Mouse (Mus musculus) NIH3T3 (cell line): ENCODE results near the gene Tmem19.

ENCODE experiments used
- DNase-seq: peaks from one replicate; pipeline ENCODE4 v3.0.0-alpha.2; 2012; ENCODE audit warnings: low read depth

Tmem19 gene

GRCm38 (mm10) chr10:115311263-115311965 lies 50.9 kb downstream of the Tmem19 start:
- no peak for DNase-seq

DNA sequence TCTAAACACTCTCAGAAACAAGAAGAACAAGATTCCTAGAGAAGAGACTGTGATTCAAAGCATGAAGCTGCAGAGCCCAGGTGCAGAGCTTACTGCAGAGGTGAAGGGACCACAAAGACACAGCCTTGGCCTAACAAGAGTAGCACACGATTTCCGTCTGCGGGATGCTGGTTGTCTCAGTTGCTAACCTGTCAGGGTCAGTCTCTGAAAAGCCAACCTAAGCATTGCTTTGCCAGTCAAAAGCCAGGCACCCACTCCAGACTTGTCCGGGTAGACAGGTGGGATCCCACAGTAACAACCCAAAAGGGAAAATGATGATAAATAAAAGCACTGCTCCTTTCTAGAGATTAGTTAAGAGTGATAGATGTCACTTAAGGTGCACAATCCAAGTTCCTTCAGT lies 53.1 kb downstream of the Tmem19 start:
- DNase-seq = no peak

DNA sequence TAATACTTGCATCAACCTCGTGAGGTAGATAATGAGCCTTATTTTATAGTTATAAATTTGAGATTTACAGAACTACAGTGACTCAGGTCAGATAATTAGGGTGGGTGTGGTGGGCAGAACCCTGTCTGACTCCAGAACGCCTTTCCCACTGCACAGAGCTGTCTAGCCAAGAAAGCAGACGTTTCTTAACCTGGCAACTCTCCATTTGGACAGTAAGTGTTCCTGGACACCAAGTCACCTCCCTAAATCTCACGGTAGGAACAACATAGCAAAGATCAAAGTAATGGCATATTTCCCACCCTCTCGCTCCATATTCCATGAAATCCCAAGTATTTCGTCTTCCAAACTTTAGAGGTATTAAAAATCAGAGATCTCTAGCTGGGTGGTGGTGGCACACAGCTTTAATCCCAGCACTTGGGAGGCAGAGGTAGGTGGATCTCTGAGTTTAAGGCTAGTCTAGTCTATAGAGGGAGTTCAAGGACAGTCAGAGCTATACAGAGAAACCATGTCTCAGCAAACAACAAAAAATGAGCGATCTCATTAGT lies 54.9 kb downstream of the Tmem19 start:
- no peak for DNase-seq

- no peak for DNase-seq
These were observed 63.6 kb downstream of the Tmem19 start for GRCm38 (mm10) chr10:115298683-115299082.

DNA sequence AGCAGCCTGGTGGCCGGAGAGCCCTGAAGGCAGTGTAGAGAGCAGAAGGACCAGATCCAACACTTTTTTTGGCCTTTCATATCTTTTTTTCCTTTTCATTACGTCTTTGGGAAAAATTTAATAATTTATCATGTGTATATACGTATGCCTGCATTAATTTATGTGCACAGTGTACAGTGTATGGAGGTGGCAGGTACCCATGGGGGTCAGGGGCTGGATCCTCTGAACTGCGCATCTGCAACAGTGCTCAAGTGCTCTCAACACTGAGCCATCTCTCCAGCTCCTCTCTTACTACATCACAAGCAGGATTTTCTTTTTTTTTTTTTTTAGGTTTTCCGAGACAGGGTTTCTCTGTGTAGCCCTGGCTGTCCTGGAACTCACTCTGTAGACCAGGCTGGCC lies 64.7 kb downstream of the Tmem19 start:
- no peak for DNase-seq

GRCm38 (mm10) chr10:115296401-115296935 lies 65.8 kb downstream of the Tmem19 start:
- DNase-seq = no peak

GRCm38 (mm10) chr10:115295162-115295561 lies 67.1 kb downstream of the Tmem19 start:
- no peak for DNase-seq

DNA sequence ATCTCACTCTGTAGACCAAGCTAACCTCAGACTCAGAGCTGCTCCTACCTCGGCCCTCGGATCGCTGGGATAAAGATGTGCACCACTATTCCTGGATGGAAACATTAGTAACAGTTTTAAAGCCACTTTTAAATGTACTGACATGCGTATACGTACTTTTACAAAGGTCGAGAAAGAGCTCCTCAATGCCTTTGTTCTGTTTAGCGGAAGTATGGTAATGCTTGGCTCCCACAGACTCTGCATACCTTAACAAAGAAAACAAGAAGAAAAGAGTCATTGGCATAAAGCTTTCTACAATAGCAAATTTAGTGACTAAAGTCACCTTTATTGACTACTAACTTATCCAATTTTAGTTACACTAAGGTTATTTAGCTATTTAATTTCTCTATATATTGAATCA lies 67.6 kb downstream of the Tmem19 start:
- no peak for DNase-seq

- no peak for DNase-seq
These were observed 68.4 kb downstream of the Tmem19 start for GRCm38 (mm10) chr10:115293946-115294345.

- no peak for DNase-seq
These were observed 71.6 kb downstream of the Tmem19 start for GRCm38 (mm10) chr10:115290671-115291070.
